Mouse (Mus musculus): ENCODE results near the gene Kank4. TPM values are rescaled to one million over a fixed set of nuclear protein-coding genes. Genes with fewer than 3 reads are reported as not detected.
"Not testable (repeated sequence)": the region's sequence is repeated elsewhere in the genome, so short reads cannot be mapped to it uniquely, and the experiment has no call there.

Kank4 gene
- polyA plus RNA-seq, 1 experiment, result 0.01 TPM

DNA sequence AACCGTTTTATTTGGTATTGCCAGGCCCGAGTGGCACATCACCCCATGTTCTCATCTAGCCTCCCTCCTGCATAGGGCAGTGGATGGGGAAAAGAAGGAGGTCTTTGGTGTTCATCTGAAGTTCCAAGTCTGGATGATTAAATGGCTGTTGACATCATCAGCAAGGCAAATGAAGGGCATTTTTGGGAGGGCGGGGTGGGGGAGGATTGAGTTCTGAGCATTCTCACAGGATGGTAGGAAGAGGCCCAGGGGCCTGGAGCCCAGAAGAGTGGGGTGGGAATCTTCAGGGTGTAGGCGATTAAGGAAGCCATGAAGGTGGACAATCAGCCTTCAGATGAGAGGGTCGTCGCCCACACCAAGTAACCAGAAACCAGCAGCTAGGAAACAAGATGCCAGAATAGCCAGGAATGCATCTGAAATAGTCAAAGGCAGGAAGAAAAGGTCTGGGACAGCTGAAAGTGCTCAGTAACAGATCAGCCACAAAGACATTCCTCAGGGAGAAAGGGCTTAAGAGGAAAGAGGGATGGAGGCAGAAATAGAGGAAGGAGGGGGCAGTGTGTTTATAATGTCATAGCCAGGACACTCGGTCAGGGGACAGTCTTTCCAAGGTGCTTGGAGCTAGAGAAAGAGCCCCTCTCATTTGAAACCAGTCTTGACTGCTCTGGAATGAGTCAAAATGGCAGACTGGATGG is 26.7 kb upstream of the Kank4 start:
- H3K27me3 ChIP-seq (ENCODE audit: control insufficient read depth, insufficient read depth, insufficient read length), result no peaks in the 10 kb centered on the region
- H3K4me3 ChIP-seq, result no peak overlapping the region
- H3K36me3 ChIP-seq (ENCODE audit: control insufficient read depth, insufficient read depth), result no peaks in the 10 kb centered on the region
- TF ChIP-seq POLR2AphosphoS2 (IDR thresholded peaks at IDR 0.05; ENCODE audit: insufficient read length, low read depth), result no peak
- no peak for TF ChIP-seq SRF (IDR thresholded peaks at IDR 0.05; ENCODE audit: control insufficient read depth, insufficient read length, low read depth)
- no peak for TF ChIP-seq TCF12 (IDR thresholded peaks at IDR 0.05; ENCODE audit: insufficient read depth, poor library complexity, severe bottlenecking)
- TF ChIP-seq E2F4 (IDR thresholded peaks at IDR 0.05; ENCODE audit: insufficient read depth), result no peak
- TF ChIP-seq REST (IDR thresholded peaks at IDR 0.05; ENCODE audit: insufficient read depth, insufficient read length), result no peak
- no peak for TF ChIP-seq MYOD1 (IDR thresholded peaks at IDR 0.05; ENCODE audit: control insufficient read depth in 1 of 3, insufficient read length in 2 of 3, low read depth in 2 of 3)
- no peak for TF ChIP-seq MYOG (IDR thresholded peaks at IDR 0.05; ENCODE audit: control insufficient read depth in 1 of 3, insufficient read depth in 1 of 3, insufficient read length in 2 of 3, low read depth in 2 of 3)
- no peak for TF ChIP-seq CEBPB (IDR thresholded peaks at IDR 0.05; ENCODE audit: insufficient read depth, poor library complexity, severe bottlenecking)
- no peak for TF ChIP-seq MAX (IDR thresholded peaks at IDR 0.05; ENCODE audit: low read depth)
- TF ChIP-seq TCF3 (IDR thresholded peaks at IDR 0.05; ENCODE audit: insufficient read length, low read depth), result no peak
- no peak for TF ChIP-seq USF1 (IDR thresholded peaks at IDR 0.05; ENCODE audit: low read depth)
- no peak for TF ChIP-seq POLR2A (IDR thresholded peaks at IDR 0.05; ENCODE audit: insufficient read length, low read depth)
- H3ac ChIP-seq (ENCODE audit: control insufficient read depth, insufficient read length), result no peak overlapping the region
- no peaks in the 10 kb centered on the region for H3K79me2 ChIP-seq (ENCODE audit: control insufficient read depth, insufficient read depth)
- H3K4me2 ChIP-seq (ENCODE audit: low read depth), result no peak overlapping the region

DNA sequence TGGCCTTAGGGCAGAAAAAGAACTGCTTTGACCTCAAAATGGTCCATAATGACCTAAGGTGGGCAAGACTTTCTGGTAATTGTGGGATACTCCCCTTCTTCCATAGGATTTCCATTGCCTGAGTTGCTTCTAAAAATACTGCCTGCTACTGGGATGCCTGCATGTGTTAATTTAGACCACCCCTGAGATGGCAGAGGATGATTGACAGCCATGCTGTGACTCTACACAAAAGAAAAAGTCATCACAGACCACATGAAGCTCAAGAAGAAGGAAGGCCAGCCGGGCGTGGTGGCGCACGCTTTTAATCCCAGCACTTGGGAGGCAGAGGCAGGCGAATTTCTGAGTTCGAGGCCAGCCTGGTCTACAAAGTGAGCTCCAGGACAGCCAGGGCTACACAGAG is 23.9 kb upstream of the Kank4 start:
- not testable (repeated sequence) for H3K79me2 ChIP-seq (ENCODE audit: control insufficient read depth, insufficient read depth); H3K4me2 ChIP-seq (ENCODE audit: low read depth); H3ac ChIP-seq (ENCODE audit: control insufficient read depth, insufficient read length); H3K36me3 ChIP-seq (ENCODE audit: control insufficient read depth, insufficient read depth); H3K4me3 ChIP-seq; H3K27me3 ChIP-seq (ENCODE audit: control insufficient read depth, insufficient read depth, insufficient read length)

DNA sequence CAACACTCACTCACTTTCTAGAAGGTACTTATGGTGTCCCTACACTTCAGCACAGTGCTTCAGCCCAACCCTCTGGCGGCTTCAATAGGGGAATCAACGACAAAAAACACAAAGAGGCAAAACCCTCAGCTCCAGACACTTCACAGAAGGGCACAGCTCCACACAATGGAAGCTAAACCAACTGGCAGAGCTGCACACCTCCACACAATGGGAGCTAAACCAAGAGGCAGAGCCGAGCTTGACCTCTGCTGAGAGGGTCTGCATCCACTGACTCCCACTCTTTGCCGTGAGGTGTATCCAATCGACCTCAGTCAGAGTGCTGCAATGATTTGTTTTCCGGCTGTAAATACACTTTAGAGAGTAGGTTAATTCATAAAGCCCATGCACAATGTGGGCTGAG is 23.2 kb upstream of the Kank4 start:
- H3K36me3 ChIP-seq (ENCODE audit: control insufficient read depth, insufficient read depth), result no peaks in the 10 kb centered on the region
- TF ChIP-seq E2F4 (IDR thresholded peaks at IDR 0.05; ENCODE audit: insufficient read depth) (no peak), POLR2A (IDR thresholded peaks at IDR 0.05; ENCODE audit: insufficient read length, low read depth) (no peak), TCF12 (IDR thresholded peaks at IDR 0.05; ENCODE audit: insufficient read depth, poor library complexity, severe bottlenecking) (no peak), USF1 (IDR thresholded peaks at IDR 0.05; ENCODE audit: low read depth) (no peak), MAX (IDR thresholded peaks at IDR 0.05; ENCODE audit: low read depth) (no peak), REST (IDR thresholded peaks at IDR 0.05; ENCODE audit: insufficient read depth, insufficient read length) (no peak), MYOD1 (IDR thresholded peaks at IDR 0.05; ENCODE audit: control insufficient read depth in 1 of 3, insufficient read length in 2 of 3, low read depth in 2 of 3) (no peak), CEBPB (IDR thresholded peaks at IDR 0.05; ENCODE audit: insufficient read depth, poor library complexity, severe bottlenecking) (no peak), POLR2AphosphoS2 (IDR thresholded peaks at IDR 0.05; ENCODE audit: insufficient read length, low read depth) (no peak), MYOG (IDR thresholded peaks at IDR 0.05; ENCODE audit: control insufficient read depth in 1 of 3, insufficient read depth in 1 of 3, insufficient read length in 2 of 3, low read depth in 2 of 3) (no peak), SRF (IDR thresholded peaks at IDR 0.05; ENCODE audit: control insufficient read depth, insufficient read length, low read depth) (no peak), TCF3 (IDR thresholded peaks at IDR 0.05; ENCODE audit: insufficient read length, low read depth) (no peak)
- no peak overlapping the region for H3K4me2 ChIP-seq (ENCODE audit: low read depth)
- no peak overlapping the region for H3ac ChIP-seq (ENCODE audit: control insufficient read depth, insufficient read length)
- H3K79me2 ChIP-seq (ENCODE audit: control insufficient read depth, insufficient read depth), result no peaks in the 10 kb centered on the region
- no peaks in the 10 kb centered on the region for H3K27me3 ChIP-seq (ENCODE audit: control insufficient read depth, insufficient read depth, insufficient read length)
- H3K4me3 ChIP-seq, result no peak overlapping the region

DNA sequence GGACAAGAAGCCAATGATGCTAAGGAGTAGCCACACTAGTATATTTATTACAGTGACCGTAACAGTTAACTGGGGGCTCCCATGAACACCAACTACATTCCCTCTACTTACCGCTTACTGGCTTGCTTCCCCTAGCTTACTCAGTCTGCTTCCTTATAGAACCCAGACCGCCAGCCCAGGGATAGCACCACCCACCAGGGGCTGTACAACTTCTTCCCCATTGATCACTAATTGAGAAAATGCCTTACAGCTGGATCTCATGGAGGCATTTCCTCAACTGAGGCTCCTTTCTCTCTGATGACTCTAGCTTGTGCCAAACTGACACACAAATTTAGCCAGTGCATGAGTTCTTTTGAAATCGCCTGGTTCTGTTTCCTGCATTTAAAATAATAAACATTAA is 21.6 kb upstream of the Kank4 start:
- Histone ChIP-seq H3ac (ENCODE audit: control insufficient read depth, insufficient read length) (no peak overlapping the region), H3K4me2 (ENCODE audit: low read depth) (no peak overlapping the region), H3K4me3 (no peak overlapping the region), H3K79me2 (ENCODE audit: control insufficient read depth, insufficient read depth) (no peaks in the 10 kb centered on the region), H3K27me3 (ENCODE audit: control insufficient read depth, insufficient read depth, insufficient read length) (no peaks in the 10 kb centered on the region), H3K36me3 (ENCODE audit: control insufficient read depth, insufficient read depth) (no peaks in the 10 kb centered on the region)
- no peak for TF ChIP-seq TCF3 (IDR thresholded peaks at IDR 0.05; ENCODE audit: insufficient read length, low read depth)
- no peak for TF ChIP-seq SRF (IDR thresholded peaks at IDR 0.05; ENCODE audit: control insufficient read depth, insufficient read length, low read depth)
- no peak for TF ChIP-seq MYOD1 (IDR thresholded peaks at IDR 0.05; ENCODE audit: control insufficient read depth in 1 of 3, insufficient read length in 2 of 3, low read depth in 2 of 3)
- no peak for TF ChIP-seq TCF12 (IDR thresholded peaks at IDR 0.05; ENCODE audit: insufficient read depth, poor library complexity, severe bottlenecking)
- TF ChIP-seq CEBPB (IDR thresholded peaks at IDR 0.05; ENCODE audit: insufficient read depth, poor library complexity, severe bottlenecking), result no peak
- TF ChIP-seq POLR2A (IDR thresholded peaks at IDR 0.05; ENCODE audit: insufficient read length, low read depth), result no peak
- no peak for TF ChIP-seq REST (IDR thresholded peaks at IDR 0.05; ENCODE audit: insufficient read depth, insufficient read length)
- TF ChIP-seq MYOG (IDR thresholded peaks at IDR 0.05; ENCODE audit: control insufficient read depth in 1 of 3, insufficient read depth in 1 of 3, insufficient read length in 2 of 3, low read depth in 2 of 3), result no peak
- TF ChIP-seq POLR2AphosphoS2 (IDR thresholded peaks at IDR 0.05; ENCODE audit: insufficient read length, low read depth), result no peak

Data from myocyte (in vitro differentiated cells).